Mouse (Mus musculus) small intestine, adult 2 months (tissue): Measurements from ENCODE around the gene Lrch3. TPM values are rescaled to one million over a fixed set of nuclear protein-coding genes. Genes with fewer than 3 reads are reported as not detected.

Experiments
- H3K27ac ChIP-seq: fragments of 200-500 bp; 2 replicates; pipeline ENCODE4 v1.5.1; 2012; ENCODE audit warnings: low read depth, low read length, control low read depth, inconsistent platforms; ENCODE audit not compliant: insufficient read depth
- H3K27me3 ChIP-seq: fragments of 200-500 bp; 2 replicates; pipeline ENCODE4 v1.6.1; 2012; ENCODE audit warnings: mild to moderate bottlenecking, moderate library complexity, low read length, inconsistent platforms; ENCODE audit not compliant: control insufficient read depth, insufficient read depth
- H3K36me3 ChIP-seq: fragments of 200-500 bp; 2 replicates; pipeline ENCODE4 v1.6.1; 2012; ENCODE audit warnings: mild to moderate bottlenecking, low read length, control low read depth, inconsistent platforms; ENCODE audit not compliant: control insufficient read depth, insufficient read depth
- H3K4me1 ChIP-seq: fragments of 200-500 bp; 2 replicates; pipeline ENCODE4 v1.6.1; 2012; ENCODE audit warnings: low read length, inconsistent platforms, mixed read lengths; ENCODE audit not compliant: control insufficient read depth, insufficient read depth, insufficient read length
- H3K4me3 ChIP-seq: fragments of 200-500 bp; 2 replicates; pipeline ENCODE4 v1.5.1; 2012; ENCODE audit warnings: low read depth, mild to moderate bottlenecking, control low read depth, inconsistent platforms, low read length, moderate library complexity
- CTCF ChIP-seq: fragments of 200-500 bp; IDR thresholded peaks from 2 replicates; pipeline ENCODE4 v1.5.1; 2012; ENCODE audit warnings: low read depth, mild to moderate bottlenecking, control low read depth, inconsistent platforms, low read length, moderate library complexity, mixed read lengths; ENCODE audit not compliant: insufficient replicate concordance, insufficient read length; ENCODE audit errors: extremely low read depth
- POLR2A ChIP-seq: fragments of 200-500 bp; IDR thresholded peaks from 2 replicates; pipeline ENCODE4 v1.6.1; 2012; ENCODE audit warnings: low read depth, mild to moderate bottlenecking, control low read depth, inconsistent platforms, low read length, moderate library complexity
- WGBS: fragments of 180-500 bp; shearing (Covaris S2); methylation state at CpG from one replicate; pipeline ENCODE4 v1.1.7; 2018; 5-methylcytosine and 5-hydroxymethylcytosine counted together
- polyA plus RNA-seq: library from polyadenylated mRNA; depleted of rRNA; stranded (reverse); fragments of >200 nt; gene quantifications from 2 replicates; pipeline ENCODE4 v1.2.3, GENCODE M21; 2012

The Lrch3 gene
- polyA plus RNA-seq, 1 experiment: 12.7 TPM

DNA sequence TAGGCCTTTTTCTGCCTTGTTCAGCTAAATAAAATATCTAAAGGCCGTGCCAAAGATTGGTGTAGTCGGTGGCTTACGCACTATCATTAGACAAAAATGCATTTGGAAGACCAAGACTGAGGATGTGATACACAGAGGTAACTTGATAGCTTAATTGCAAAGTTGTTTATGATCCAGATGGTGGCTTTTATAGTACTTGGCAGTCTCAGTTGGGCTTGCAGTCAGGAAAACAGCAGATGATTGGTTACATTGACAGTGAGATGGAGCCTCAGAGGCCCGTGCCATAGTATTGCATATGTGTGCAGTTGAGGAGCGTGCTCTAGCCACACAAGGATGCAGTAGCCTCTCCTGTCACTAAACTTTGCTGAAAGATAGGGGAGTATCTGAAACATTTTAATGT, 28.8 kb downstream of the Lrch3 start:
- WGBS: 77% methylated on average over 5 of the region's 5 CpGs
- TF ChIP-seq CTCF: no peak
- TF ChIP-seq POLR2A: no peak
- Histone ChIP-seq H3K27ac (no peak overlapping the region), H3K36me3 (no peaks in the 10 kb centered on the region), H3K27me3 (no peaks in the 10 kb centered on the region), H3K4me1 (no peaks in the 10 kb centered on the region), H3K4me3 (no peak overlapping the region)

DNA sequence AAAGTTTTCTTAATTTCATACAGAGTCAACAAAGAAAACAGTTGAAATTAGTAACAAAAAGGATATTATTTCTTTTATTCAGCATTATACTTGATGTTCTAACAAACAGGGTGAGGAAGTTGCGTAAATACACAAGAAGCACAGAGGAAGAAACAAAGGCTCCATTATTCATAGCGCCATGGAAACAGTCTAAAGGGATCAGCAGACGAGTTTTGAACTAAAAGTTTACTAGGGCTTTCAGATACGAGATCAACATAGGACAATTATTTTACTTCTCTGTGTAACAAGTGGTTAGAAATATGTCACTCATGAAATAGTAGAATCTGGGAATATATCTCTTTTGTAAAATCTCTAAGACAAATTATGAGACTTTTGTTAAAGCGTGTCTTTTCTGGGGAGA, 31.5 kb downstream of the Lrch3 start:
- Histone ChIP-seq H3K27ac (no peak overlapping the region), H3K36me3 (no peaks in the 10 kb centered on the region), H3K4me3 (no peak overlapping the region), H3K4me1 (peaks cover 3% of the 10 kb centered on the region; the same call in 1 of the 2 replicates), H3K27me3 (no peaks in the 10 kb centered on the region)
- no peak for TF ChIP-seq CTCF
- no peak for TF ChIP-seq POLR2A
- 88% methylated on average over 5 of the region's 5 CpGs for WGBS

DNA sequence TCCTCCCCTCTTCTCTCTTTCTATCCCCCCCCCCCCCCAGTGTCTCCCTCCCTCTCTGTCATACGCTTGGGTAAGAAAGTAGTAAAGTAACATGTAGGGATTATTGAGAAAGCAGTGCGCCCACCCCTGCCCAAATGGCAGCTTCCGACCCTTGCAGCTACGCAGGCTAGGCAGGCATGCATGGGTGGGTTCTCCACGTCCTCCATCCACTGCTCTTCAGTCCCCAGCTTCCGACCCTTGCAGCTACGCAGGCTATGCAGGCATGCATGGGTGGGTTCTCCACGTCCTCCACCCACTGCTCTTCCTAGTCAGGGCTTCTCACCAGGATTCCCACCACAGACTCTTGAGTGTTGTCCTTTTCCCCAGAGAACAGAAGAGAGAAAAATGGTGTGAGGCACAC, 34.1 kb downstream of the Lrch3 start:
- H3K4me3 ChIP-seq: no peak overlapping the region
- WGBS: 89% methylated on average over 8 of the region's 8 CpGs
- no peak for TF ChIP-seq CTCF
- TF ChIP-seq POLR2A: no peak
- peaks cover 3% of the 10 kb centered on the region for H3K36me3 ChIP-seq
- H3K27me3 ChIP-seq: no peaks in the 10 kb centered on the region
- H3K27ac ChIP-seq: no peak overlapping the region
- peaks cover 3% of the 10 kb centered on the region; the same call in 1 of the 2 replicates for H3K4me1 ChIP-seq

DNA sequence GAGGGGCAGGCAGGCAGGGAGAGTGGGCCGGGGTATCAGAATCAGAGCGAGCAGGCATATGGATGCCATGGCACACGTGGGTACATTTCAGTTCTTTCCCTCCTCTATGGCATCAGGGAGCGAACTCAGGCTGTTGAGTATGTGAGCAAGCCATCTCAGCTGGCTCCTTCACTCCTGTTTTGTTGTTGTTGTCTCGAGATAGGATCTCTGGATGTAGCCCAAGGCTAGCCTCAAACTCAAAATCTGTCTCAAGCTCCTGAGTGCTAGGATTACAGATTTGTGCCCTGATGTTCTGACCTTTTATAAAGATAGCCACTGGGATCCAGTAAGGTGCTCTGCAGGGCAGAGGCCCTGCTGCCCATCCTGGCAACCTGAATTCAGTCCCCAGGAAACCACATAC, 34.8 kb downstream of the Lrch3 start:
- Histone ChIP-seq H3K36me3 (peaks cover 3% of the 10 kb centered on the region), H3K27me3 (no peaks in the 10 kb centered on the region), H3K27ac (no peak overlapping the region), H3K4me1 (peaks cover 3% of the 10 kb centered on the region; the same call in 1 of the 2 replicates), H3K4me3 (no peak overlapping the region)
- no peak for TF ChIP-seq POLR2A
- TF ChIP-seq CTCF: no peak
- WGBS: 85% methylated on average over 5 of the region's 5 CpGs

DNA sequence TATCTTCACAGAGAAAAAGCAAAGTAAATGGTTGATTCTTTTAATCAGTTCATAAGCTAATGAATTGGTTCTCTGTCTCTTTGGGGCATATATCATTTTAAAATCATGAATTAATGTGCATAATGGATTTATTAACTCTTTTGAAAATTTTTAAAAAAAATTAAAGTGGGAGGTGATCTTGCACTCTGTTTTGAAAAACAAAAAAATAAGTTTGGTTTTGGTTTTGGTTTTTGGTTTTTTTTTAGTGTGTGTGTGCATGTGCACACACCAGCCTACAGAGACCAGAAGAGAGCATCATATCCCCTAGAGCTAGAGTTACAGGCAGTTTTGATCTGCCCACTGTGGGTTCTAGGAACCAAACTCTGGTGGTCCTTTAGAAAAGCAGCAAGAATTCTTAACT, 35.4 kb downstream of the Lrch3 start:
- Histone ChIP-seq H3K27ac (no peak overlapping the region), H3K4me1 (peaks cover 3% of the 10 kb centered on the region; the same call in 1 of the 2 replicates), H3K4me3 (no peak overlapping the region), H3K36me3 (peaks cover 5% of the 10 kb centered on the region), H3K27me3 (no peaks in the 10 kb centered on the region)
- TF ChIP-seq CTCF (no peak), POLR2A (no peak)

DNA sequence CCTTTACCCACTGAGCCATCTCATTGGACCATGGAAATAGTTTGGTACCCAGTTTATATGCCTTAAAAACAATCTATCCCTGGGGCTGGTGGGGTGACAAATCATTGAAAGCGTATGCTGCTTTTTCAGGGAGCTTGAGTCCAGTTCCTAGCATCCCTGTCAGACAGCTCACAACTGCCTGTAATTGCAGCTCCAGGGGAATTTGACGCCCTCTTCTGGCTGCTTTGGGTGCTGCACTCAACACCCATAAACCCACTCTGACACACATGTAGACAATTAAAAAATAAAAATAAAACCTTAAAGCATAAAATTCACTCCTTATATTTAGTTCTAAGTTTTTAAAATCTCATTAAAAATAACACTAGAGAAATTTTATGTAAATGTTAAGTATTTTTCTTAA, 37.2 kb downstream of the Lrch3 start:
- TF ChIP-seq POLR2A (no peak), CTCF (peak; percentile 59; the same call in 1 of the 2 replicates)
- no peak overlapping the region for H3K4me3 ChIP-seq
- 94% methylated on average over 2 of the region's 2 CpGs for WGBS
- no peak overlapping the region for H3K27ac ChIP-seq
- peaks cover 12% of the 10 kb centered on the region for H3K36me3 ChIP-seq
- H3K27me3 ChIP-seq: no peaks in the 10 kb centered on the region
- H3K4me1 ChIP-seq: peaks cover 3% of the 10 kb centered on the region; the same call in 1 of the 2 replicates

DNA sequence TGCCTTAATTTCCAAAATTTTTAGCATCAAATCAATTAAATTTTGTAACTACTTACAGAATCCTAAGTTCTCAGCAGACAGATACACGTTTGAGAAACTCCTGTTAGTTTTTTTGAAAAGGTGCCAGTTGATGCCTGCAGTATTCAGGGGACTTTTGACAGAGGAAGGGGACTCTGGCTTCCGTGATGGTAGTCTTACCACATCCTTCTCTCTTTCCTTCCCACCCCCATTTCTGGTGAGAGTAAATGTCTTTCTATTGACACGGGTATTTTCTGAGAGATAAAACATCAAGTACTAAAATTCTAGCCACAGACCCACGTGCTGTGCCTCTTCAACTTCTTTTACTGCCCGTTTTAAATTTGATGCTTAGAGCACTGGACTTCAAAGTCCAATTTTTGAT, 39.9 kb downstream of the Lrch3 start:
- H3K4me3 ChIP-seq: no peak overlapping the region
- no peaks in the 10 kb centered on the region for H3K27me3 ChIP-seq
- WGBS: 65% methylated on average over 5 of the region's 5 CpGs
- no peak overlapping the region for H3K27ac ChIP-seq
- peaks cover 26% of the 10 kb centered on the region for H3K36me3 ChIP-seq
- TF ChIP-seq CTCF (no peak), POLR2A (no peak)
- no peaks in the 10 kb centered on the region for H3K4me1 ChIP-seq
